Mouse (Mus musculus) ES-Bruce4 (cell line): ENCODE results near the gene Rpl37. TPM values are rescaled to one million over a fixed set of nuclear protein-coding genes. Genes with fewer than 3 reads are reported as not detected.

Source experiments
- H3K27ac ChIP-seq: 2 replicates; pipeline ENCODE4 v1.5.1; 2012; ENCODE audit warnings: low read length, inconsistent platforms; ENCODE audit not compliant: insufficient read depth
- H3K27me3 ChIP-seq: 2 replicates; pipeline ENCODE4 v1.6.1; 2012; ENCODE audit warnings: mild to moderate bottlenecking, low read length, inconsistent platforms; ENCODE audit not compliant: control insufficient read depth, poor library complexity, insufficient read depth, severe bottlenecking
- H3K36me3 ChIP-seq: 2 replicates; pipeline ENCODE4 v1.6.1; 2012; ENCODE audit warnings: inconsistent platforms, mild to moderate bottlenecking, low read length, moderate library complexity; ENCODE audit not compliant: control insufficient read depth, poor library complexity, insufficient read depth, severe bottlenecking
- H3K4me1 ChIP-seq: one replicate; pipeline ENCODE4 v1.8.1; 2011; ENCODE audit warnings: low read length; ENCODE audit not compliant: control insufficient read depth, insufficient read depth
- H3K4me3 ChIP-seq: 2 replicates; pipeline ENCODE4 v1.5.1; 2011; ENCODE audit warnings: low read depth, mild to moderate bottlenecking, low read length
- H3K9ac ChIP-seq: 2 replicates; pipeline ENCODE4 v1.6.1; 2012; ENCODE audit warnings: low read depth, mild to moderate bottlenecking, inconsistent platforms; ENCODE audit not compliant: poor library complexity, severe bottlenecking
- H3K9me3 ChIP-seq: replicated peaks from 2 replicates; pipeline ENCODE4 v1.6.1; 2012; ENCODE audit warnings: mild to moderate bottlenecking, low read length, inconsistent platforms; ENCODE audit not compliant: control insufficient read depth, poor library complexity, insufficient read depth, severe bottlenecking
- CTCF ChIP-seq: IDR thresholded peaks from one replicate; pipeline ENCODE4 v1.8.1; 2011; ENCODE audit warnings: low read depth, low read length
- EP300 ChIP-seq: IDR thresholded peaks from 2 replicates; pipeline ENCODE4 v1.6.1; 2011; ENCODE audit warnings: low read depth, low read length; ENCODE audit not compliant: insufficient read depth
- POLR2A ChIP-seq: IDR thresholded peaks from one replicate; pipeline ENCODE4 v1.8.1; 2011; ENCODE audit warnings: low read length; ENCODE audit not compliant: insufficient read depth
- polyA plus RNA-seq: library from polyadenylated mRNA; stranded (reverse); fragments of >200 nt; gene quantifications from 2 replicates; pipeline ENCODE4 v1.2.4, GENCODE M21; 2011; ENCODE audit warnings: low read depth; ENCODE audit not compliant: missing spikeins, insufficient read depth, insufficient read length

Gene Rpl37
- polyA plus RNA-seq, 1 experiment: 685 TPM

- no peaks in the 10 kb centered on the region for H3K4me1 ChIP-seq
- H3K4me3 ChIP-seq: no peak overlapping the region
- TF ChIP-seq POLR2A (no peak), CTCF (no peak), EP300 (no peak)
- H3K27me3 ChIP-seq: no peaks in the 10 kb centered on the region
- no peaks in the 10 kb centered on the region for H3K36me3 ChIP-seq
- H3K9ac ChIP-seq: peak overlapping the region; percentile 9; the same call in 1 of the 2 replicates
- H3K27ac ChIP-seq: peak overlapping the region; percentile 39
- no peaks in the 10 kb centered on the region for H3K9me3 ChIP-seq
Measured at GRCm38 (mm10) chr15:5152171-5152570, 35.7 kb downstream of the Rpl37 start.

DNA sequence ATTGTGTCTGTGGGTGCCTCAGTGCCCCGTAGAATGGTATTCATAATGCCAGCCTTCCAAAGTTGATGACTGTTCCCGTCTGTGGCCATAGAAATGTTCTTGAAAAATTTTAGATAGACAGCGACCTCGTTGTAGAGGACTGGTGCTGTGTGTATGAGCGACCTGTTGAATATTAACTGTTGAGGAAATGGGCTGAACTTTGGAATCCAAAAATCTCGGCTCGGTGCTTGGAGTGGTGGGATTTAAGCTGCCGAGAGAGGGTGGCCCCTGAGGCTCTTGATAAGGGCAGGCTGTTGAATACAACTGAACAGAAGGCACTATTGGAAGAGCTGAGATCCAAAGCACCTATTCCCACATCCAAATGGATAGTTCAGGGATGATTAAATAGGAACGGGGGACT is 38.2 kb downstream of the Rpl37 start:
- Histone ChIP-seq H3K27ac (no peak overlapping the region), H3K9ac (no peak overlapping the region), H3K27me3 (no peaks in the 10 kb centered on the region), H3K9me3 (no peaks in the 10 kb centered on the region), H3K4me3 (no peak overlapping the region), H3K4me1 (no peaks in the 10 kb centered on the region), H3K36me3 (no peaks in the 10 kb centered on the region)
- TF ChIP-seq EP300 (no peak), POLR2A (no peak), CTCF (no peak)

- H3K27ac ChIP-seq: no peak overlapping the region
- H3K36me3 ChIP-seq: no peaks in the 10 kb centered on the region
- H3K27me3 ChIP-seq: no peaks in the 10 kb centered on the region
- H3K4me3 ChIP-seq: no peak overlapping the region
- no peaks in the 10 kb centered on the region for H3K9me3 ChIP-seq
- H3K9ac ChIP-seq: no peak overlapping the region
- TF ChIP-seq POLR2A (no peak), CTCF (no peak), EP300 (no peak)
- H3K4me1 ChIP-seq: no peaks in the 10 kb centered on the region
Measured at GRCm38 (mm10) chr15:5155093-5155492, 38.6 kb downstream of the Rpl37 start.

DNA sequence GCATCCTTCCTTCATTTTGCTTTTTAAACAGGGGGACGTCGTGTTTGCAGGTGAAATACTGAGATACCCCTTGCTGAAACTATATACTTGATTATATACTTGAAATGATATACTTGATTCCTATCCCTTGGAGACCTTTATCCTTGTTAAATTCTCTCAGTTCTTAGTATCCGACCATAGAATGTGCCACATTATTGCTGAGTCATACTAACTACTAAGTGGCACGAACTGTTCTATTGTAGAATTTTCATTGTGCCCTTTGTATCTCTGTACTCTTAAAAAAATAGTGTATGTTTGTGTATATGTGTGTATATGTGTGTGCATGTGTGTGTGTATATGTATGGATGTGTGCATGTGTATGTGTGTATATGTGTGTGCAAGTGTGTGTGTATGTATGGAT is 39.9 kb downstream of the Rpl37 start:
- peaks cover 5% of the 10 kb centered on the region for H3K36me3 ChIP-seq
- no peak for TF ChIP-seq POLR2A
- no peak for TF ChIP-seq CTCF
- no peak for TF ChIP-seq EP300
- no peaks in the 10 kb centered on the region for H3K9me3 ChIP-seq
- H3K27ac ChIP-seq: no peak overlapping the region
- H3K4me1 ChIP-seq: no peaks in the 10 kb centered on the region
- no peak overlapping the region for H3K9ac ChIP-seq
- H3K4me3 ChIP-seq: no peak overlapping the region
- no peaks in the 10 kb centered on the region for H3K27me3 ChIP-seq

GRCm38 (mm10) chr15:5157386-5157785 is 40.9 kb downstream of the Rpl37 start:
- Histone ChIP-seq H3K9me3 (no peaks in the 10 kb centered on the region), H3K27ac (no peak overlapping the region), H3K4me1 (no peaks in the 10 kb centered on the region), H3K27me3 (no peaks in the 10 kb centered on the region), H3K4me3 (no peak overlapping the region), H3K36me3 (peaks cover 5% of the 10 kb centered on the region), H3K9ac (no peak overlapping the region)
- TF ChIP-seq POLR2A (no peak), EP300 (no peak), CTCF (no peak)

- Histone ChIP-seq H3K36me3 (peaks cover 7% of the 10 kb centered on the region), H3K4me3 (no peak overlapping the region), H3K27ac (no peak overlapping the region), H3K4me1 (no peaks in the 10 kb centered on the region), H3K9ac (no peak overlapping the region), H3K27me3 (no peaks in the 10 kb centered on the region), H3K9me3 (no peaks in the 10 kb centered on the region)
- TF ChIP-seq CTCF: no peak
- no peak for TF ChIP-seq POLR2A
- TF ChIP-seq EP300: no peak
Measured at GRCm38 (mm10) chr15:5158827-5159226, 42.4 kb downstream of the Rpl37 start.
